Mouse (Mus musculus) midbrain, embryonic 16.5 days (tissue): Measurements from ENCODE around the gene Cfap77. TPM values are rescaled to one million over a fixed set of nuclear protein-coding genes. Genes with fewer than 3 reads are reported as not detected.
"Not testable (repeated sequence)": the region's sequence is repeated elsewhere in the genome, so short reads cannot be mapped to it uniquely, and the experiment has no call there.

ENCODE experiments used
- ATAC-seq: fragments of 200-750 bp; cut with Nextera tagmentation; 2 replicates; pipeline ENCODE4 v1.8.0; 2017; ENCODE audit warnings: moderate TSS enrichment
- H3K27ac ChIP-seq: fragments of 300-500 bp; sonication (generic); 2 replicates; pipeline ENCODE4 v1.5.1; 2014; ENCODE audit warnings: mild to moderate bottlenecking, low read length, mixed read lengths
- H3K27me3 ChIP-seq: fragments of 300-500 bp; sonication (generic); 2 replicates; pipeline ENCODE4 v1.6.1; 2014; ENCODE audit warnings: low read depth, low read length, mixed read lengths; ENCODE audit not compliant: control insufficient read depth, insufficient read depth
- H3K36me3 ChIP-seq: fragments of 300-500 bp; sonication (generic); 2 replicates; pipeline ENCODE4 v1.6.1; 2014; ENCODE audit warnings: mild to moderate bottlenecking, low read length, moderate library complexity, mixed read lengths; ENCODE audit not compliant: control insufficient read depth, insufficient read depth
- H3K4me1 ChIP-seq: fragments of 300-500 bp; sonication (generic); 2 replicates; pipeline ENCODE4 v1.6.1; 2014; ENCODE audit warnings: mild to moderate bottlenecking, low read length, mixed read lengths; ENCODE audit not compliant: control insufficient read depth, insufficient read depth
- H3K4me2 ChIP-seq: fragments of 300-500 bp; sonication (generic); 2 replicates; pipeline ENCODE4 v1.6.1; 2014; ENCODE audit warnings: mild to moderate bottlenecking, low read length, mixed read lengths
- H3K4me3 ChIP-seq: fragments of 300-500 bp; sonication (generic); 2 replicates; pipeline ENCODE4 v1.5.1; 2014; ENCODE audit warnings: low read depth, mild to moderate bottlenecking, low read length, moderate library complexity, mixed read lengths
- H3K9ac ChIP-seq: fragments of 300-500 bp; sonication (generic); 2 replicates; pipeline ENCODE4 v1.6.1; 2014; ENCODE audit warnings: low read depth, low read length, mixed read lengths
- H3K9me3 ChIP-seq: fragments of 300-500 bp; sonication (generic); replicated peaks from 2 replicates; pipeline ENCODE4 v1.6.1; 2014; ENCODE audit warnings: mild to moderate bottlenecking, low read length, mixed read lengths; ENCODE audit not compliant: control insufficient read depth, poor library complexity, severe bottlenecking
- WGBS: fragments of 180-500 bp; shearing (Covaris S2); extraction: QIAGEN DNeasy Blood & Tissue Kit; methylation state at CpG from one replicate; pipeline ENCODE4 v1.1.7; 2014; 5-methylcytosine and 5-hydroxymethylcytosine counted together
- polyA plus RNA-seq: library from polyadenylated mRNA; unstranded; fragments of >200 nt; fragmentation: Nextera tagmentation; extraction: Ambion mirVana; gene quantifications from 2 replicates; pipeline ENCODE4 v1.2.1, GENCODE M21; 2015

Cfap77 gene
- polyA plus RNA-seq = 1.2 and 1.5 TPM in 2 replicates

DNA sequence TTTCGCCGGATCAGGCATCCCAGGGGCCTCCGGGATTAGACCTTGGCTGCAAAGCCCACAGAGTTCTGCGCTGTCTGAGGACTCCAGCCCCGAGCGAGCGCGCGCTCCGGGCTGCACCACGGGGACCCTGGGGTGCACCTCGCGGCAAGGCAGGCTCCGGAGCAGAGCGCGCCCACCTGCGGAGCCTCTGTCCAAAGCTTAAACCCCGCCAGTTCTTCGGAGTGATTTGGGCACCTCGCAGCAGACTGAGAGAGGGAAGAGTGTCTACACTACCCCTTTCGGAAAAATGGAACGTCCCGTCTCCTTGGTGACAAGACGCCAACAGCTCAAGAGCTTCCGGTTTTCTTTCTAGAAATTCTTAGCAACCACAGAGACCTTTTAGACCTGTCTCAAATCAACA is at the start of gene Cfap77:
Gene Cfap77, minus strand, starts transcription at position 76 of the 400 bp plus-strand sequence.
- WGBS = 0% methylated on average over 25 of the region's 25 CpGs
- peaks cover 10% of the 10 kb centered on the region; the same call in 1 of the 2 replicates for H3K4me1 ChIP-seq
- H3K4me2 ChIP-seq = peak within 1 kb of the TSS; percentile 81
- peaks cover 18% of the 10 kb centered on the region for H3K27me3 ChIP-seq
- peak; percentile 64; the same call in 1 of the 2 replicates for ATAC-seq
- no peak within 1 kb of the TSS for H3K27ac ChIP-seq
- H3K9ac ChIP-seq = peak within 1 kb of the TSS; percentile 66
- no peaks in the 10 kb centered on the region for H3K36me3 ChIP-seq
- no peaks in the 10 kb centered on the region for H3K9me3 ChIP-seq
- peak within 1 kb of the TSS; percentile 47 for H3K4me3 ChIP-seq

DNA sequence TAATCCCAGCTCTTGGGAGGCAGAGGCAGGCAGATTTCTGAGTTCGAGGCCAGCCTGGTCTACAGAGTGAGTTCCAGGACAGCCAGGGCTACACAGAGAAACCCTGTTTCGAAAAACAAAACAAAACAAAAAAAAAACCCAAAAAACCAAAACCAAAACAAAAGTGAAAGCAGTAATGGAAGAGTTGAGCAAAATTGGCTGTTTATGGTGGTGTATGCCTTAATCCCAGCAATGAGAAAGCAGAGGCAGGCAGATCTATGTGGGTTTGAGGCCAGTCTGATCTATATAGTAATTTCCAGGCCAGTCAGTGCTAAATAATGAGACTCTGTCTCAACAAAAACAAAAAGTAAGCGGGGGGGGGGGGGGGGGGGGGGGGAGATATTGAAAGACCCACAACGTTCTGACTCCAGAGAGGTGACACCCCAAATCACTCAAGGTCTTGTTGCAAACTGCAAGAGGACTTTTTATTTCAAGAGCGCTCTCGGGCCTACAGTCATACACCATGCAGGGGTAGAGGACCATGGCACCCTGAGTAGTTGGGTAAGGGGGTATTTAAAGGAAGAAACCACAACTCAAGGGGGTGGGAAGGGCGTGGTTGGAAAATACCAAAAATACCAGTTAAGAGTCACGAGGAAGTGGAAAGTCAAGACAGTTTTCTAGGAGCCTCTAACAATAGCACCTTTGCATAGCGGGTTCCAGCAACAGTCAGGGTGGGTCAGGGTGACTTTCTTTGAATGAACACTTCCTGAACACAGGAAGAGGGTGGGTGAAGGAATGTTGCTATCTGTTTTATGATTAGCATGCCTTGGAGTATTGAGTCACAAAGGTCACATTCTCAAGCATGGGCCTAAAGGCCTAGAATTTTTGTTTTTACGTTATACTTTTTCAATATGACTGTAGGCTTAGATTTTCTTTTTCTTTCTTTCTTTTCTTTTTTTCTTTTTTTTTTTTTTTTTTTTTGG is 47.8 kb upstream of the Cfap77 start:
- H3K4me1 ChIP-seq, H3K27me3 ChIP-seq, H3K36me3 ChIP-seq, H3K4me3 ChIP-seq, H3K9ac ChIP-seq, H3K9me3 ChIP-seq, H3K4me2 ChIP-seq, H3K27ac ChIP-seq, ATAC-seq: not testable (repeated sequence)
- 83% methylated on average over 9 of the region's 10 CpGs for WGBS

DNA sequence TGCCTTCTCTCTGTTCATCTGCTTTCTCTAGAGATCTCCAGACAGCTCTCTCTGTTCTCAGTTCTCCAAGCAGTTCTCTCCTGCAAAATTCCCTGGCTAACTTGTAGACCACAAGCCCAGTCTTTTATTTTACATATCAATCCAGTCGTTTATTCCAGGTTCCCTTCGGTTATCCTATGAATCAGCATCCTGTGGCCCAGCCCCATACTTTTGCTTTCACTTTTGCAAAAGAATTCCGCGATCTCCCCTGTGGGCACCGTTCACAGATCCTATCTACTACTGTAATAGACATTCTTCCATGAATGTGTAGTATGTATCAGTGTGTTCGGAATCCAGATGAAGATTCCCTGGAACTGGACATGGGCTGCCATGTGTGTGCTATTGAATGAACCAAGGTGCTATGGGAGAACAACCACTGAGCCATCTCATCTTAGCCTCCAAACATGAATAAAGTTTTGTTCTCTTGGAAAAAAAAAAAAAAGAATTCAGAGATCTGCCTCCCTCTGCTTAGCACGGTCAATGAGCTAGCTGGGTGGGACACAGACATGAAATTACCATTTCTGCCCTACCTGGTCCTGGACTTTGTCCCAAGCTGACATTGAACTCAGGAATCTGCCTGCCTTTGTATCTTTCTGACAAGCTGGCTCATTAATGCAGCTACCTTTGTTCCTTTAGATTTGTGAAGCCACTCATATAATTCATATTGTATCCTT is 46.1 kb upstream of the Cfap77 start:
- Histone ChIP-seq H3K4me2 (no peak overlapping the region), H3K27ac (no peak overlapping the region), H3K4me1 (no peaks in the 10 kb centered on the region), H3K27me3 (no peaks in the 10 kb centered on the region), H3K4me3 (no peak overlapping the region), H3K36me3 (no peaks in the 10 kb centered on the region), H3K9me3 (no peaks in the 10 kb centered on the region), H3K9ac (no peak overlapping the region)
- 82% methylated on average over 7 of the region's 7 CpGs for WGBS
- ATAC-seq = no peak

DNA sequence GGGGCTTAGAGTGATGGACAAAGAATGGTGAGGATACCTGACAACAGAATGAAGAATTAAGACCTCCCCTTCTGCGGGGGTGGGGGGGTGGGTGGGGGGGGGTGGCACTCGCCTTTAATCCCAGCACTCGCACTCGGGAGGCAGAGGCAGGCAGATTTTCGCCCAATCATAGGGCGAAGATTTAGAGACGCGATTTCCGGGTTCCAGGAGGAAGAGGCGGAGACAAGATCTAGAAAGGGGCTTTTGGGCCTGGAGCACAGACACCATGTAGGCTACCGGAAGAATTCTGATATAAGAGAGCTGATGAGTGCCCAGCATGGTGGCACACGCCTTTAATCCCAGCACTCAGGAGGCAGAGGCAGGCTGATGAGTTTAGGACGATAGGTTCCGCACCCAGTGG is 44.8 kb upstream of the Cfap77 start:
- Histone ChIP-seq H3K27me3 (no peaks in the 10 kb centered on the region), H3K4me3 (no peak overlapping the region), H3K4me2 (no peak overlapping the region), H3K9me3 (no peaks in the 10 kb centered on the region), H3K36me3 (no peaks in the 10 kb centered on the region), H3K9ac (no peak overlapping the region), H3K4me1 (no peaks in the 10 kb centered on the region), H3K27ac (no peak overlapping the region)
- ATAC-seq = no peak
- WGBS = 92% methylated on average over 14 of the region's 14 CpGs

DNA sequence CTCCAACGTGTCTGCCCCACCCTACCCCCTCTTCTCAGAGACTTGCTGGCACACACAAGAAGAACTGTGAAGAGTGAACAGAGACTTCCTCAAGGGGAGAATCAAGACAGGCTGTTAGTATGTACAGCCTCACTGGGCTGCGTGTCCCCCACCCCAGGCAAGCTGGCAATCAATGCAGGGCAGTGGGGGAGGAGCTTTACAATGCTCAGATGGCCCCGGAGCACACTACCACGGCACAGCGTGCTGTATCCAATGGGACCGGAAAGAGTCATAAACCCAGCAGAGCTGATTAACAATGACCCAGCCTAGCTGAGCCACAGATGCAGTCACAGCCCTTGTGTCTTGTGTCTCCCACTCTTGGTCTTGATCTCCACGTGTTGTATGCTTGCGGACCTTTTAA is 43.9 kb upstream of the Cfap77 start:
- no peak overlapping the region for H3K27ac ChIP-seq
- H3K9me3 ChIP-seq = no peaks in the 10 kb centered on the region
- H3K4me1 ChIP-seq = no peaks in the 10 kb centered on the region
- no peaks in the 10 kb centered on the region for H3K36me3 ChIP-seq
- no peaks in the 10 kb centered on the region for H3K27me3 ChIP-seq
- H3K9ac ChIP-seq = no peak overlapping the region
- WGBS = 75% methylated on average over 8 of the region's 8 CpGs
- no peak for ATAC-seq
- H3K4me2 ChIP-seq = no peak overlapping the region
- H3K4me3 ChIP-seq = no peak overlapping the region

DNA sequence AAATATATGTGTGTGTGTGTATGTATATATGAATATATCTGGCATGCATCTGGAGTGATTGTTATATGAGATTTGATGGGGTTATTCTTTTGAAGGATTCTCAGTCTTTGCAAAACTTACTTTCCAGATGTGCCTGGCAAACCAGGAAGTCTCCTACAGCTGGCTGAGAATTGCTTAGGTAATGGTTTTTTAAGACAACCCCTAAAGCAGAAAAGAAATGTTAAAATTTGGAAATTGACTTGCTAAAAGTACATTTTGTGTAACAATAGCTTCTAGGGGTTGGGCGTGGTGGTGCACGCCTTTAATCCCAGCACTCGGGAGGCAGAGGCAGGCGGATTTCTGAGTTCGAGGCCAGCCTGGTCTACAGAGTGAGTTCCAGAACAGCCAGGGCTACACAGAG is 43.1 kb upstream of the Cfap77 start:
- WGBS = 97% methylated on average over 5 of the region's 5 CpGs
- not testable (repeated sequence) for H3K27me3 ChIP-seq

DNA sequence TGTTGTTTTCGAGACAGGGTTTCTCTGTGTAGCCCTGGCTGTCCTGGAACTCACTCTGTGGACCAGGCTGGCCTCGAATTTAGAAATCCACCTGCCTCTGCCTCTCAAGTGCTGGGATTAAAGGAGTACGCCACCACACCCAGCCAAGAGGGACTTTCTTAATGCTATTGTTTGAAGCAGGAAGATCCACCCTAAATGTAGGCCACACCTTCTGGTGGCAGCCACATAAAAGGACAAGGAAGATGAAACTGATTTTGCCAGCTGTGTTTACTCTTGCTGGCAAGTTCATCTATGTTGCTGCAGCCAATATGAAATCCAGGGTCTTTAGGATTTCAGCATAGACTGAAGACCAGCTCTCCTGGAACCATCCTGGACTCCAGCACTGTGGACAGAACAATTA is 42.6 kb upstream of the Cfap77 start:
- WGBS = 86% methylated on average over 3 of the region's 3 CpGs
- H3K9ac ChIP-seq = no peak overlapping the region
- no peak overlapping the region for H3K4me2 ChIP-seq
- no peak overlapping the region for H3K4me3 ChIP-seq
- no peaks in the 10 kb centered on the region for H3K9me3 ChIP-seq
- H3K27me3 ChIP-seq = no peaks in the 10 kb centered on the region
- no peak for ATAC-seq
- H3K36me3 ChIP-seq = no peaks in the 10 kb centered on the region
- H3K4me1 ChIP-seq = no peaks in the 10 kb centered on the region
- no peak overlapping the region for H3K27ac ChIP-seq

More for the DNA sequence above, 43.1 kb upstream of the Cfap77 start:
- not testable (repeated sequence) for H3K9me3 ChIP-seq, H3K27ac ChIP-seq, H3K4me3 ChIP-seq, ATAC-seq, H3K36me3 ChIP-seq, H3K4me1 ChIP-seq, H3K4me2 ChIP-seq, H3K9ac ChIP-seq

DNA sequence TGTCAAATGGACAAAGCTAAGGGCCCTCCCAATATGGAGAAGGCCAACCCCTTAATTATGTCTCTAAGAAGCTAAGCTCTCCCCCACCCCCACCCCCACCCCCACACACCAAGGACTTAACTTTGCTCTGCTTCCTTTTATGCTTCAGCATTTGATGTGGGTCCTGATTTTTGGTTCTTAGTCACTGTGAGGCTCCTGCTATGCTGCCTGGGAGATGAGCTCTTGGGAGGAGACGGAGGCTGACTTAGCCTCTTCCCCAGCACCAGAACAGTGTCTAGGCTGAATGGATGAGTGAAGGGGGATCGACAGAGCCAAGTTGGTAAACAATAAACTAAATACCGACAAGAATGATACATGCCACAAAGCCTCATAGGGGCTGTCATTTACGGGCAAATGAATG is 41.9 kb upstream of the Cfap77 start:
- no peaks in the 10 kb centered on the region for H3K27me3 ChIP-seq
- H3K9me3 ChIP-seq = no peaks in the 10 kb centered on the region
- no peaks in the 10 kb centered on the region for H3K4me1 ChIP-seq
- H3K4me3 ChIP-seq = no peak overlapping the region
- H3K4me2 ChIP-seq = no peak overlapping the region
- H3K9ac ChIP-seq = no peak overlapping the region
- ATAC-seq = no peak
- H3K27ac ChIP-seq = no peak overlapping the region
- no peaks in the 10 kb centered on the region for H3K36me3 ChIP-seq
- 35% methylated on average over 4 of the region's 4 CpGs for WGBS

DNA sequence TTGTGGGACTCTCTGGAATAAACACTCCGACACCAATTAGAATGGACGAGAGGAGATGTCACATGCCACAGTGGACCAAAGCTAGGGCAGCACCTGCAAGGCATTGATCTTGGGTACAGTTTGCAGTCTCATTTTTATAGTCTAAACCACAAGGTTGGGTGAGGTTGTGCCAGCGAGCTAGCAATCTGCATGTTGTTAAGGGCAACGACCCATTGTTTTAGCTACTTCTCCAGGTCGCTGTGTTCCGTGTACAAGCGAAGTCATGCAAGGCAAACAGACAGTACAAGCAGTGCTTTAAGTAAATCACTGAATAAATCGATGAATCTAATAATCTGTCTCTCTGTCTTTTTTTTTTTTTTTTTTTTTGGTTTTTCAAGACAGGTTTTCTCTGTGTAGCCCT is 40.8 kb upstream of the Cfap77 start:
- no peaks in the 10 kb centered on the region for H3K4me1 ChIP-seq
- H3K36me3 ChIP-seq = no peaks in the 10 kb centered on the region
- 90% methylated on average over 8 of the region's 8 CpGs for WGBS

More for the DNA sequence above, 40.8 kb upstream of the Cfap77 start:
- Histone ChIP-seq H3K9ac (no peak overlapping the region), H3K4me3 (no peak overlapping the region), H3K27me3 (no peaks in the 10 kb centered on the region), H3K27ac (no peak overlapping the region), H3K4me2 (no peak overlapping the region), H3K9me3 (no peaks in the 10 kb centered on the region)
- ATAC-seq = no peak
